Mouse (Mus musculus): ENCODE data around the gene Igfn1. TPM values are rescaled to one million over a fixed set of nuclear protein-coding genes. Genes with fewer than 3 reads are reported as not detected.

The Igfn1 gene
- 0.17 and 0.30 TPM in 2 replicates for polyA plus RNA-seq (2015; fragmentation: Nextera tagmentation; extraction: Ambion mirVana)

DNA sequence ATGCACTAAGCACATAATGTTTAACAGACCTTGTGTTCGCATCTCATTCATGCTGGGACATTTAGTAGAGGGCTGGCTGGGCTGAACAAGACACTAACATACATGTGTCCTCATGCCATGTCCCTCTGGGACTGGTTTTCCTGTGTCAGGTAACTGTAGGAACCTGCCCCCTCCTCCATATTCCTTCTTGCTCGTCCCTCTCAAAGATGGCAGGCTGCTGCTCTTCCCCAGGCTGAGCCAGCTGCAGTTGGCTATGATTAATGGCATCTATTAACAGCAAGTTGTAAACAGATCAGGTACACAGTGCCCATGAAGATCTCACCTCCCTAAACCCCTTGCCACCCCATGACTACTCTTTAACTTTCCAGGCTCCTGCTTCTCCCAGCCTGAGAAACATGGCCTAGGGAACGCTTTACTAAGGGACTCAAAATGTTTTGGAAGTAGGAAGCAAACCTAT lies at the start of gene Igfn1:
Gene Igfn1 (minus strand): TSS at position 51 of the 457 bp plus-strand sequence.
- Histone ChIP-seq H3K4me2 (replicated peaks; ENCODE audit: low read depth, low read length) (peak within 1 kb of the TSS; percentile 89), H3K4me3 (ENCODE audit: low read length) (peak within 1 kb of the TSS; percentile 54)

DNA sequence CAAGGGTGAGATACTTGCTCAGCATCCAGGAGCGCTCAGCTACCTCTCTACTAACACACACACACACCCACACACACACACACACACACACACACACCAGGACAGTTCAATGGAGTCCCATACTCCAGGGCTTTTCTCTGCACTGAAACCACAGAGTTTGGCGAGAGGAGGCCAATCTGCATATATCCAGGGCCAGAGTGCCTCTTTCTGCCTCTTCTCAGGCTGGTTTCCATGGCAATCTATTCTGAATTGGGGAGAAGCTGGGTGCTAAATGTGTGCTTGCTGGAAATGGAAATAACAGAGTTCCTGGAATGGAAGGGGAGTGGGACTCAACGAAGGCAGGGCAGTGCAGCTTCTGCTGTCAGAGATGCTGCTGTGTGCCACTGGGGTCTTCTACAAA lies 49.6 kb upstream of the Igfn1 start:
- WGBS = 78% methylated on average over 3 of the region's 3 CpGs
- peaks cover 5% of the 10 kb centered on the region; the same call in 1 of the 2 replicates for H3K4me1 ChIP-seq (ENCODE audit: insufficient read depth, low read length)
- H3K27me3 ChIP-seq (ENCODE audit: insufficient read depth, low read length) = peaks cover 9% of the 10 kb centered on the region
- no peaks in the 10 kb centered on the region for H3K9me3 ChIP-seq (ENCODE audit: low read length)
- H3K27ac ChIP-seq (ENCODE audit: low read length) = no peak overlapping the region
- ATAC-seq (ENCODE audit: low FRiP score, low TSS enrichment) = no peak
- no peak overlapping the region for H3K9ac ChIP-seq (replicated peaks; ENCODE audit: low read length)
- H3K4me2 ChIP-seq (replicated peaks; ENCODE audit: low read depth, low read length) = no peak overlapping the region
- H3K4me3 ChIP-seq (ENCODE audit: low read length) = no peak overlapping the region
- H3K36me3 ChIP-seq (ENCODE audit: insufficient read depth, low read length) = no peaks in the 10 kb centered on the region

More for the DNA sequence above, at the start of gene Igfn1:
- no peak for ATAC-seq (ENCODE audit: low FRiP score, low TSS enrichment)
- Histone ChIP-seq H3K9me3 (ENCODE audit: low read length) (no peaks in the 10 kb centered on the region), H3K9ac (replicated peaks; ENCODE audit: low read length) (no peak within 1 kb of the TSS; the same call in 1 of the 2 replicates), H3K4me1 (ENCODE audit: insufficient read depth, low read length) (peaks cover 12% of the 10 kb centered on the region), H3K27ac (ENCODE audit: low read length) (no peak within 1 kb of the TSS), H3K27me3 (ENCODE audit: insufficient read depth, low read length) (peaks cover 2% of the 10 kb centered on the region; the same call in 1 of the 2 replicates), H3K36me3 (ENCODE audit: insufficient read depth, low read length) (no peaks in the 10 kb centered on the region)
- WGBS = 64% methylated on average over 3 of the region's 3 CpGs

DNA sequence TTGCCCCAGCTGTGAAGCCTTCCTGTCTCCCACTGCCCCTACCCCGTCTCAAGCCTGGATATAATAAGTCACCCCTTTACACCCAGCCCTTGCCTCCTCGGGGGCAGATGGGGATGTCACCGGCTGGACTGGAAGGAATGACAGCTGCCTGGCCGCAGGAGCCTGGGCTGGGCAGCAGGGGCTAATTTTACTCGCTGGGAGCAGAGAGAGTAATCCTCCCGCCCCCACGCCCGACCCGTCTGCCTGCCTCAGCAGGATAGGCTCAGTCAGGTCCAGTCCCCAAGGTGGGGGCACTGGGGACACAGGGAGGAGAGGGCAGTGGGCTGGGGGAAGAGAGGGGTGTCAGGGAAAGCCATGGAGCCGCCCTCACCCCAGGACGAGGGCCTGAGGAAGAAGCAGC lies 46.4 kb upstream of the Igfn1 start, which contains the start of gene Cacna1s:
Gene Cacna1s (plus strand): TSS at position 204 of the 400 bp plus-strand sequence.
- no peak within 1 kb of the TSS for H3K9ac ChIP-seq (replicated peaks; ENCODE audit: low read length)
- no peaks in the 10 kb centered on the region for H3K9me3 ChIP-seq (ENCODE audit: low read length)
- H3K4me3 ChIP-seq (ENCODE audit: low read length) = no peak within 1 kb of the TSS
- ATAC-seq (ENCODE audit: low FRiP score, low TSS enrichment) = no peak
- peaks cover 33% of the 10 kb centered on the region for H3K27me3 ChIP-seq (ENCODE audit: insufficient read depth, low read length)
- H3K36me3 ChIP-seq (ENCODE audit: insufficient read depth, low read length) = no peaks in the 10 kb centered on the region
- peaks cover 8% of the 10 kb centered on the region; the same call in 1 of the 2 replicates for H3K4me1 ChIP-seq (ENCODE audit: insufficient read depth, low read length)
- WGBS = 32% methylated on average over 11 of the region's 11 CpGs
- H3K27ac ChIP-seq (ENCODE audit: low read length) = no peak within 1 kb of the TSS
- H3K4me2 ChIP-seq (replicated peaks; ENCODE audit: low read depth, low read length) = no peak within 1 kb of the TSS

- H3K4me2 ChIP-seq (replicated peaks; ENCODE audit: low read depth, low read length) = peak overlapping the region; percentile 45
- H3K36me3 ChIP-seq (ENCODE audit: insufficient read depth, low read length) = no peaks in the 10 kb centered on the region
- H3K9ac ChIP-seq (replicated peaks; ENCODE audit: low read length) = no peak overlapping the region
- WGBS = under 1% methylated on average over 6 of the region's 6 CpGs
- peak; percentile 80 for ATAC-seq (ENCODE audit: low FRiP score, low TSS enrichment)
- H3K4me3 ChIP-seq (ENCODE audit: low read length) = no peak overlapping the region
- peaks cover 8% of the 10 kb centered on the region; the same call in 1 of the 2 replicates for H3K4me1 ChIP-seq (ENCODE audit: insufficient read depth, low read length)
- no peaks in the 10 kb centered on the region for H3K9me3 ChIP-seq (ENCODE audit: low read length)
- H3K27ac ChIP-seq (ENCODE audit: low read length) = no peak overlapping the region
- H3K27me3 ChIP-seq (ENCODE audit: insufficient read depth, low read length) = peaks cover 33% of the 10 kb centered on the region
Observed at GRCm38 (mm10) chr1:136051465-136051864, 45.3 kb upstream of the Igfn1 start.

- ATAC-seq (ENCODE audit: low FRiP score, low TSS enrichment) = no peak; the same call in 1 of the 2 replicates
- H3K9me3 ChIP-seq (ENCODE audit: low read length) = no peaks in the 10 kb centered on the region
- H3K9ac ChIP-seq (replicated peaks; ENCODE audit: low read length) = no peak overlapping the region
- no peaks in the 10 kb centered on the region for H3K36me3 ChIP-seq (ENCODE audit: insufficient read depth, low read length)
- H3K27ac ChIP-seq (ENCODE audit: low read length) = no peak overlapping the region
- under 1% methylated on average over 36 of the region's 36 CpGs for WGBS
- peak overlapping the region; percentile 34 for H3K4me3 ChIP-seq (ENCODE audit: low read length)
- H3K27me3 ChIP-seq (ENCODE audit: insufficient read depth, low read length) = peaks cover 33% of the 10 kb centered on the region
- H3K4me1 ChIP-seq (ENCODE audit: insufficient read depth, low read length) = peaks cover 8% of the 10 kb centered on the region; the same call in 1 of the 2 replicates
- peak overlapping the region; percentile 45 for H3K4me2 ChIP-seq (replicated peaks; ENCODE audit: low read depth, low read length)
Observed at GRCm38 (mm10) chr1:136051013-136051315, 44.8 kb upstream of the Igfn1 start.

- Histone ChIP-seq H3K36me3 (ENCODE audit: insufficient read depth, low read length) (no peaks in the 10 kb centered on the region), H3K4me3 (ENCODE audit: low read length) (peak within 1 kb of the TSS; percentile 34), H3K4me2 (replicated peaks; ENCODE audit: low read depth, low read length) (peak within 1 kb of the TSS; percentile 45), H3K4me1 (ENCODE audit: insufficient read depth, low read length) (peaks cover 8% of the 10 kb centered on the region; the same call in 1 of the 2 replicates), H3K27ac (ENCODE audit: low read length) (no peak within 1 kb of the TSS), H3K9ac (replicated peaks; ENCODE audit: low read length) (no peak within 1 kb of the TSS), H3K9me3 (ENCODE audit: low read length) (no peaks in the 10 kb centered on the region), H3K27me3 (ENCODE audit: insufficient read depth, low read length) (peaks cover 33% of the 10 kb centered on the region)
- WGBS = 17% methylated on average over 29 of the region's 29 CpGs
- ATAC-seq (ENCODE audit: low FRiP score, low TSS enrichment) = peak; percentile 7; the same call in 1 of the 2 replicates
Observed at GRCm38 (mm10) chr1:136050312-136051012, 44.3 kb upstream of the Igfn1 start, which contains the start of gene Ascl5. Gene Ascl5 (plus strand): TSS chr1:136050804.

DNA sequence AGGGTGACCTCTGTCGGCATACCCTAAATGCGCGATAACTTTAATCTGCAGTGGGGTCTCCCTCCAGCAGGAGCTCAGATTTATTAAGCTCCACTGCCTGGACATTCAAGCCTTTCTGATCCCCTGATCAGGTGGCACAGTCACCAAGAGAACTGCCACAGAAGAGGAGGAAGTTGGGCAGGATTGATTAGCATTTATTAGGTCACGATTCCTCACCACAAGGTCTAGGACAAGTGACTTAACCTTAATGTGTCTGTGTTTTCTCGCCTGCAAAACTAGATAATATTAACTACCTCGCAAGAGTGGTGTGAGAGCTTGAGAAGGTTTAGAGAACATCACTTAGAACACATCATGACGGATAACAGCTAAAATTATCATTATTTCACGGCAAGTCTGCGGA lies 41.8 kb upstream of the Igfn1 start:
- Histone ChIP-seq H3K27ac (ENCODE audit: low read length) (no peak overlapping the region), H3K4me1 (ENCODE audit: insufficient read depth, low read length) (peaks cover 8% of the 10 kb centered on the region; the same call in 1 of the 2 replicates), H3K4me2 (replicated peaks; ENCODE audit: low read depth, low read length) (no peak overlapping the region), H3K9ac (replicated peaks; ENCODE audit: low read length) (no peak overlapping the region), H3K9me3 (ENCODE audit: low read length) (no peaks in the 10 kb centered on the region), H3K4me3 (ENCODE audit: low read length) (no peak overlapping the region), H3K36me3 (ENCODE audit: insufficient read depth, low read length) (no peaks in the 10 kb centered on the region), H3K27me3 (ENCODE audit: insufficient read depth, low read length) (peaks cover 33% of the 10 kb centered on the region)
- ATAC-seq (ENCODE audit: low FRiP score, low TSS enrichment) = no peak
- 73% methylated on average over 9 of the region's 9 CpGs for WGBS

DNA sequence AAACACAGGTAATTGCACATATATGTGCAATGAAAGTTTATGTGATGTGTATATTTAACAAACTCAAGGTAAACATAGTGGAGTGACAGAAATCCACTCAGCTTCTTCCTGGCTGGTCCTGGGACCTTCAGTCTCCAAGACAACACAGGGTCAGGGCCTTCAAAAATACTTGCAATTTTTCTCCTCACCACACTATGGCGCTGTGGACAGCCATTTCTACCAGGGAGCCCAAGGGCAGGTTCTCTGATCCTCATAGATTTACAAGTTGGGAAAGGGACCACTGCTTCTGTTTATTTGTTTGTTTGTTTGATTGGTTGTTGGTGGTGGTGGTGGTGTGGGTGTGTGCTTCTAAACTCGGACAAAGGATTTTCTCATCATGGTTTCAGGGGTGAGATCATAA lies 41.3 kb upstream of the Igfn1 start:
- Histone ChIP-seq H3K27ac (ENCODE audit: low read length) (no peak overlapping the region), H3K9me3 (ENCODE audit: low read length) (no peaks in the 10 kb centered on the region), H3K4me1 (ENCODE audit: insufficient read depth, low read length) (peaks cover 8% of the 10 kb centered on the region; the same call in 1 of the 2 replicates), H3K4me2 (replicated peaks; ENCODE audit: low read depth, low read length) (no peak overlapping the region), H3K27me3 (ENCODE audit: insufficient read depth, low read length) (peaks cover 31% of the 10 kb centered on the region), H3K4me3 (ENCODE audit: low read length) (no peak overlapping the region), H3K36me3 (ENCODE audit: insufficient read depth, low read length) (no peaks in the 10 kb centered on the region), H3K9ac (replicated peaks; ENCODE audit: low read length) (no peak overlapping the region)
- no peak for ATAC-seq (ENCODE audit: low FRiP score, low TSS enrichment)
- 6% methylated on average over 2 of the region's 2 CpGs for WGBS

GRCm38 (mm10) chr1:136045774-136046173 lies 39.6 kb upstream of the Igfn1 start:
- 12% methylated on average over 4 of the region's 4 CpGs for WGBS
- Histone ChIP-seq H3K4me1 (ENCODE audit: insufficient read depth, low read length) (peaks cover 5% of the 10 kb centered on the region), H3K4me2 (replicated peaks; ENCODE audit: low read depth, low read length) (no peak overlapping the region), H3K27ac (ENCODE audit: low read length) (no peak overlapping the region), H3K9me3 (ENCODE audit: low read length) (no peaks in the 10 kb centered on the region), H3K4me3 (ENCODE audit: low read length) (no peak overlapping the region), H3K36me3 (ENCODE audit: insufficient read depth, low read length) (no peaks in the 10 kb centered on the region), H3K9ac (replicated peaks; ENCODE audit: low read length) (no peak overlapping the region), H3K27me3 (ENCODE audit: insufficient read depth, low read length) (peaks cover 24% of the 10 kb centered on the region)
- 0 out of 2 replicates have a peak, but pooled peaks have one; percentile 10 for ATAC-seq (ENCODE audit: low FRiP score, low TSS enrichment)

- Histone ChIP-seq H3K27ac (ENCODE audit: low read length) (no peak overlapping the region), H3K36me3 (ENCODE audit: insufficient read depth, low read length) (no peaks in the 10 kb centered on the region), H3K4me2 (replicated peaks; ENCODE audit: low read depth, low read length) (no peak overlapping the region; the same call in 1 of the 2 replicates), H3K4me1 (ENCODE audit: insufficient read depth, low read length) (peaks cover 9% of the 10 kb centered on the region; the same call in 1 of the 2 replicates), H3K27me3 (ENCODE audit: insufficient read depth, low read length) (no peaks in the 10 kb centered on the region), H3K4me3 (ENCODE audit: low read length) (no peak overlapping the region), H3K9ac (replicated peaks; ENCODE audit: low read length) (0 out of 2 replicates have a peak overlapping the region, but pooled peaks have one; percentile 19), H3K9me3 (ENCODE audit: low read length) (no peaks in the 10 kb centered on the region)
- 21% methylated on average over 4 of the region's 4 CpGs for WGBS
- ATAC-seq (ENCODE audit: low FRiP score, low TSS enrichment) = no peak
Observed at GRCm38 (mm10) chr1:136040874-136041273, 34.7 kb upstream of the Igfn1 start.

Data from kidney, embryonic 16.5 days (tissue).